ENCODE assay signal across 21 mouse cellular contexts in genomic region chr6:94582055-94582454, GRCm38 (mm10).
A peak's percentile ranks its signal among the peaks of the same experiment; 100 is the strongest.
DNase-seq lines count a peak whose midpoint lies in the region; ATAC-seq lines count a peak whose summit lies in the region.
"Had no signal": no experiment of that assay in that cellular context is flagged by ENCODE, and none has a peak within 500 bp of the region (broad histone marks: within the 10 kb centered on the region; RNA-seq: fewer than 3 reads in every experiment).

No protein-coding gene starts in this region.

- H3K9me3 ChIP-seq in intestine, embryonic 14.5 days (ENCODE audit: control insufficient read depth, low read length): no peaks in the 10 kb centered on the region
- H3K9me3 ChIP-seq in intestine, embryonic 16.5 days (ENCODE audit: control insufficient read depth, low read length): no peaks in the 10 kb centered on the region
- no peaks in the 10 kb centered on the region for H3K9me3 ChIP-seq in neural tube, embryonic 11.5 days (ENCODE audit: control insufficient read depth, low read length)
- H3K9me3 ChIP-seq in neural tube, embryonic 15.5 days (replicated peaks): no peaks in the 10 kb centered on the region
- H3K9me3 ChIP-seq in forebrain, embryonic 14.5 days (replicated peaks; ENCODE audit: control insufficient read depth, low read length): no peaks in the 10 kb centered on the region
- H3K9me3 ChIP-seq: embryonic facial prominence, embryonic 10.5 days; embryonic facial prominence, embryonic 12.5 days; forebrain, embryonic 13.5 days had no signal

- no peaks in the 10 kb centered on the region for H3K27me3 ChIP-seq in intestine, embryonic 14.5 days (replicated peaks; ENCODE audit: control insufficient read depth, insufficient read depth, low read length)
- H3K27me3 ChIP-seq in intestine, embryonic 16.5 days (replicated peaks; ENCODE audit: control insufficient read depth, insufficient read depth, low read length): no peaks in the 10 kb centered on the region
- no peaks in the 10 kb centered on the region for H3K27me3 ChIP-seq in neural tube, embryonic 11.5 days (ENCODE audit: control insufficient read depth, insufficient read depth, low read length)
- H3K27me3 ChIP-seq in neural tube, embryonic 15.5 days (replicated peaks): no peaks in the 10 kb centered on the region
- no peaks in the 10 kb centered on the region for H3K27me3 ChIP-seq in forebrain, embryonic 14.5 days (replicated peaks; ENCODE audit: control insufficient read depth, insufficient read depth, low read length)
- H3K27me3 ChIP-seq: embryonic facial prominence, embryonic 12.5 days; forebrain, embryonic 13.5 days had no signal

- H3K4me3 ChIP-seq in intestine, embryonic 14.5 days (ENCODE audit: low read depth, low read length): no peak overlapping the region
- H3K4me3 ChIP-seq in intestine, embryonic 16.5 days (ENCODE audit: low read length): no peak overlapping the region
- no peak overlapping the region for H3K4me3 ChIP-seq in neural tube, embryonic 11.5 days (ENCODE audit: low read depth, low read length)
- no peak overlapping the region for H3K4me3 ChIP-seq in neural tube, embryonic 15.5 days (replicated peaks)
- H3K4me3 ChIP-seq in forebrain, embryonic 14.5 days (ENCODE audit: low read depth, low read length): no peak overlapping the region
- H3K4me3 ChIP-seq: embryonic facial prominence, embryonic 10.5 days; embryonic facial prominence, embryonic 12.5 days; forebrain, embryonic 13.5 days had no signal

- no peak for ATAC-seq in intestine, embryonic 14.5 days (replicated peaks; ENCODE audit: low FRiP score, low TSS enrichment, low read depth)
- ATAC-seq in intestine, embryonic 16.5 days: no peak
- no peak for ATAC-seq in neural tube, embryonic 11.5 days (ENCODE audit: insufficient read depth, low FRiP score, low TSS enrichment)
- ATAC-seq in neural tube, embryonic 15.5 days (ENCODE audit: low FRiP score): no peak
- peak; percentile 80 for ATAC-seq in granulocyte monocyte progenitor cell, adult 5-6 weeks (replicated peaks; ENCODE audit: poor library complexity, severe bottlenecking)
- ATAC-seq in megakaryocyte progenitor cell, adult 5-6 weeks (replicated peaks; ENCODE audit: poor library complexity): peak; percentile 65
- no peak for ATAC-seq in frontal cortex, adult (ENCODE audit: low TSS enrichment)
- no peak for ATAC-seq in forebrain, embryonic 14.5 days
- ATAC-seq: forebrain, embryonic 13.5 days; forebrain, embryonic 16.5 days had no signal

- no peaks in the 10 kb centered on the region for H3K36me3 ChIP-seq in intestine, embryonic 14.5 days (ENCODE audit: control insufficient read depth, insufficient read depth, low read length)
- no peaks in the 10 kb centered on the region for H3K36me3 ChIP-seq in intestine, embryonic 16.5 days (ENCODE audit: control insufficient read depth, insufficient read depth, low read length)
- no peaks in the 10 kb centered on the region for H3K36me3 ChIP-seq in neural tube, embryonic 11.5 days (ENCODE audit: control insufficient read depth, insufficient read depth, low read length)
- H3K36me3 ChIP-seq in neural tube, embryonic 15.5 days: no peaks in the 10 kb centered on the region
- H3K36me3 ChIP-seq in forebrain, embryonic 14.5 days (ENCODE audit: control insufficient read depth, insufficient read depth, low read length): no peaks in the 10 kb centered on the region
- H3K36me3 ChIP-seq: embryonic facial prominence, embryonic 10.5 days; embryonic facial prominence, embryonic 12.5 days had no signal

- H3K9ac ChIP-seq in intestine, embryonic 14.5 days (ENCODE audit: low read length): no peak overlapping the region
- H3K9ac ChIP-seq in intestine, embryonic 16.5 days (ENCODE audit: low read depth, low read length): no peak overlapping the region
- H3K9ac ChIP-seq in neural tube, embryonic 11.5 days (ENCODE audit: low read length): no peak overlapping the region
- H3K9ac ChIP-seq in neural tube, embryonic 15.5 days (replicated peaks): no peak overlapping the region
- H3K9ac ChIP-seq in forebrain, embryonic 14.5 days (ENCODE audit: low read length): no peak overlapping the region
- H3K9ac ChIP-seq: embryonic facial prominence, embryonic 12.5 days; forebrain, embryonic 13.5 days had no signal

- peak; percentile 44 for DNase-seq in intestine, embryonic 14.5 days (ENCODE audit: low spot score)
- peak; percentile 4 for DNase-seq in neural tube, embryonic 11.5 days (ENCODE audit: low spot score)
- no peak for DNase-seq in forebrain, embryonic 14.5 days (ENCODE audit: low spot score)
- DNase-seq: adrenal gland, adult 2 months; adrenal gland, postnatal 10 days; adrenal gland, postnatal 25 days; cerebellum, adult 11 months; cerebellum, adult 18-20 months; cerebellum, adult 8-10 months; cerebellum, adult 9-11 months; cerebellum, postnatal 14 days; cerebellum, postnatal 36 days had no signal

- H3K27ac ChIP-seq in intestine, embryonic 14.5 days (ENCODE audit: low read depth): no peak overlapping the region
- no peak overlapping the region for H3K27ac ChIP-seq in intestine, embryonic 16.5 days (ENCODE audit: low read length)
- no peak overlapping the region for H3K27ac ChIP-seq in neural tube, embryonic 11.5 days (ENCODE audit: low read depth, low read length)
- H3K27ac ChIP-seq in neural tube, embryonic 15.5 days (replicated peaks): no peak overlapping the region
- no peak overlapping the region for H3K27ac ChIP-seq in forebrain, embryonic 14.5 days (ENCODE audit: low read depth, low read length)
- H3K27ac ChIP-seq: embryonic facial prominence, embryonic 10.5 days; embryonic facial prominence, embryonic 12.5 days; forebrain, embryonic 13.5 days had no signal

- no peaks in the 10 kb centered on the region for H3K4me1 ChIP-seq in intestine, embryonic 14.5 days (replicated peaks; ENCODE audit: control insufficient read depth, insufficient read depth, low read length)
- no peaks in the 10 kb centered on the region for H3K4me1 ChIP-seq in intestine, embryonic 16.5 days (ENCODE audit: control insufficient read depth, insufficient read depth, low read length)
- peaks cover 4% of the 10 kb centered on the region for H3K4me1 ChIP-seq in neural tube, embryonic 11.5 days (ENCODE audit: control insufficient read depth, insufficient read depth, low read length)
- H3K4me1 ChIP-seq in neural tube, embryonic 15.5 days: no peaks in the 10 kb centered on the region
- H3K4me1 ChIP-seq in forebrain, embryonic 14.5 days (ENCODE audit: control insufficient read depth, insufficient read depth, low read length): no peaks in the 10 kb centered on the region
- H3K4me1 ChIP-seq: embryonic facial prominence, embryonic 12.5 days had no signal

- 83% methylated on average over 9 of the region's 9 CpGs for WGBS in intestine, embryonic 14.5 days
- 77% methylated on average over 9 of the region's 9 CpGs for WGBS in intestine, embryonic 16.5 days
- 92% methylated on average over 9 of the region's 9 CpGs for WGBS in neural tube, embryonic 11.5 days
- 88% methylated on average over 9 of the region's 9 CpGs for WGBS in neural tube, embryonic 15.5 days
- 88% methylated on average over 9 of the region's 9 CpGs for WGBS in forebrain, embryonic 14.5 days

- no peak overlapping the region for H3K4me2 ChIP-seq in intestine, embryonic 14.5 days (ENCODE audit: low read length)
- no peak overlapping the region for H3K4me2 ChIP-seq in intestine, embryonic 16.5 days (ENCODE audit: low read depth, low read length)
- no peak overlapping the region for H3K4me2 ChIP-seq in neural tube, embryonic 11.5 days (ENCODE audit: low read depth)
- H3K4me2 ChIP-seq in neural tube, embryonic 15.5 days: no peak overlapping the region
- no peak overlapping the region for H3K4me2 ChIP-seq in forebrain, embryonic 14.5 days (ENCODE audit: low read length)
- H3K4me2 ChIP-seq: embryonic facial prominence, embryonic 12.5 days; forebrain, embryonic 13.5 days had no signal

Comparison
In these comparisons a context has a peak if more than half of its experiments do, and no peak if none do; other contexts are left out.
1. ATAC-seq: peak in granulocyte monocyte progenitor cell, adult 5-6 weeks (single experiment) and megakaryocyte progenitor cell, adult 5-6 weeks (single experiment); none in intestine, embryonic 14.5 days (single experiment), intestine, embryonic 16.5 days (single experiment), neural tube, embryonic 11.5 days (single experiment), neural tube, embryonic 15.5 days (single experiment), frontal cortex, adult (single experiment) and forebrain, embryonic 14.5 days (single experiment).